Mouse (Mus musculus): ENCODE results near the gene Hmgb2. TPM values are rescaled to one million over a fixed set of nuclear protein-coding genes. Genes with fewer than 3 reads are reported as not detected.

Gene Hmgb2
- total RNA-seq, 2 experiments from 2014 or later = 79.0 to 96.4 TPM

DNA sequence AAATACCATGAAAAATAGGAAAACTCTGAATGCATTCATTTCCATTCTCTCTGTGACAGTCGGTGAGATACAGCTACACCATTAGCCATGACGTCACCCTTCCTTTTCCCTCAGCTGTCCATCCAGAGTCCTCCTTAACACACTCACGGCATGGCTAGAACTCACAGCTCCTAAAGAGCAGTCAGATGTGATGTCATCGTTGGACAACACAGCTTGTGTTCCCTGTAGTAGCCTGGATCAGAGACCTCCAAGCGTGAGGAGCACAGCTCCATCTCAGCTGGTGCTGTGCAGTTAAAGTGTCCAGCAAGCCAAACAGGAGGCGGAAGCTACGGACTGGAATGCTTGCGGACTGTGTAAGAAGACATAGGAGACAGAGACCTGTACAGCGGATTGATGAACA lies 49.2 kb downstream of the Hmgb2 start:
- no peak for DNase-seq

DNA sequence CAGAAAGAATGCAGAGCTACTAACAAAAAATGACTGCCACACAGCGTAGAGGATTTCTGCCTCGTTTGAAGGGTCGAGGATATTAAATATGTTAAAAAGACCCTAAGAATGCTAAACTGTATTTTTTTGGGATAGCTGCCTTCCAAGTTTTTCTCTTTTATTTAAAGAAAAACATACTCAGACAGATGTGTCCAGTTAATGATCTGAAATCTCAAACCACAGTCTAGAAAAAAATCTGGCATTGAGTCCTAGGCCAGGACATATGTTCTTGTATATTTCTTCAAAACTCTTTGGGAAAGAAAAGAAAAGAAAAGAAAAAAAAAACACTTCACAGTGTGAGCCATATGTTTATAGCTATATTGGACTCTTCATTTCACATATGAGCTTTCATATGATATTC lies 51.0 kb downstream of the Hmgb2 start:
- DNase-seq = no peak

DNA sequence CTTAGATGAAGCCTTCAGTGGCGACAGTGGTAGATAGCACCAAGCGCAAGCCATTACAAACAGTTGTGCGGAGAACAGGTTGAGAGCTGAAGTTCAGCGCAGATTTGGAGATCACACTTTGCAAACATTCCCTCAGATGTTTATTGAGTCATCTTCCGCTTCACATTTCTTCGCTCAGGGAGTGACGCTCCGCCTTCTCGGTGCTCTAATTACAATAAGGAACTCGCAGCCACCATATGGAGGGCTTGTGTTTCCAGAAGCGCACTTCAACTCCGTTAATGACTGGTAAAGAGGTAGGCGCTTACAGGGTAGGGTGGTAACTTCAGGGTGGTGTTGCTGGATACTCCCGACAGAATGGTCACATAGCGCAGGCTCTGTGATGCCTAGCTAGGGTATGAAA lies 52.0 kb downstream of the Hmgb2 start:
- no peak for DNase-seq

DNA sequence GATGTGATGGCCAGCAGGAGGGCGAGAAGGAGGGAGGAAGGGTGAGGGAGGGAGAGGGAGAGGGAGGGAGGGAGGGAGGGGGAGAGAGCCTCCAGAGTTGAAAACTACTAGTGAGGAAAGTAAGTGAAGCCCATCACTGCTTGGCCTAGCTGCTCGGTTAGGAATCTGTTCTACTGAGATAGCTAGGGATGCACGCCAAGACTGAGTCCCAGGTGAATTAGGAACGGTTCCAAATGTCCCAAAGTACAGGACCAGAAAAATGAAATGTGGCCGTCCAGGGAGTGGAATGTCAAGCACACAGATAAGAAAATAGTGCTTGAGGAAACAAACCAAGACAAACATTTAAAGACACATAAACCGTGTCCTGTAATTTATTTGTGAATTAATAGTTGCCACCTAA lies 53.3 kb downstream of the Hmgb2 start:
- peak; percentile 28 for DNase-seq

Other genes starting within 250 kb of the Hmgb2 start
- 10 to 100 TPM; 32.2 to 38.4 TPM for gene Hand2, start 190.9 kb upstream of the Hmgb2 start, total RNA-seq (2021)
- gene Scrg1, start 56.0 kb upstream of the Hmgb2 start, total RNA-seq (2021) = 1 to 10 TPM in 1 of 2 experiments, under 1 TPM in 1; 0.45 to 1.2 TPM
- 10 to 100 TPM in 1 of 2 experiments, 1 to 10 TPM in 1; 9.8 to 10.3 TPM for gene Sap30, start 24.0 kb upstream of the Hmgb2 start, total RNA-seq (2021)
- gene Galnt7, start 141.1 kb downstream of the Hmgb2 start, total RNA-seq (2021) = 10 to 100 TPM; 13.1 to 15.3 TPM

All from adrenal gland, postnatal 10 days (tissue).